Mouse (Mus musculus) hematopoietic stem cell, adult 5-6 weeks (primary cell): ENCODE measurements around the gene Trnp1. TPM values are rescaled to one million over a fixed set of nuclear protein-coding genes. Genes with fewer than 3 reads are reported as not detected.
A peak's percentile ranks its signal among the peaks of the same experiment; 100 is the strongest.

Experiments used
- ATAC-seq, 2 experiments: fragments of 125-278 bp in 1 of 2; replicated peaks in 1 of 2; 2 replicates each; pipeline ENCODE4 v1.8.0; 2016 to 2017; ENCODE audit warnings: inconsistent platforms in 2 of 2, mild to moderate bottlenecking in 2 of 2, moderate number of reproducible peaks in 2 of 2, low read depth in 1 of 2, moderate TSS enrichment in 1 of 2; ENCODE audit not compliant: low FRiP score in 2 of 2, poor library complexity in 2 of 2, severe bottlenecking in 2 of 2, insufficient read depth in 1 of 2, low TSS enrichment in 1 of 2
- total RNA-seq: library from RNA; stranded (forward); fragments of 172-1452, 232-1000 nt; gene quantifications from 2 replicates; pipeline ENCODE4 v1.2.3, GENCODE M21; 2017

Trnp1 gene
- total RNA-seq, 1 experiment from 2014 or later: not detected

DNA sequence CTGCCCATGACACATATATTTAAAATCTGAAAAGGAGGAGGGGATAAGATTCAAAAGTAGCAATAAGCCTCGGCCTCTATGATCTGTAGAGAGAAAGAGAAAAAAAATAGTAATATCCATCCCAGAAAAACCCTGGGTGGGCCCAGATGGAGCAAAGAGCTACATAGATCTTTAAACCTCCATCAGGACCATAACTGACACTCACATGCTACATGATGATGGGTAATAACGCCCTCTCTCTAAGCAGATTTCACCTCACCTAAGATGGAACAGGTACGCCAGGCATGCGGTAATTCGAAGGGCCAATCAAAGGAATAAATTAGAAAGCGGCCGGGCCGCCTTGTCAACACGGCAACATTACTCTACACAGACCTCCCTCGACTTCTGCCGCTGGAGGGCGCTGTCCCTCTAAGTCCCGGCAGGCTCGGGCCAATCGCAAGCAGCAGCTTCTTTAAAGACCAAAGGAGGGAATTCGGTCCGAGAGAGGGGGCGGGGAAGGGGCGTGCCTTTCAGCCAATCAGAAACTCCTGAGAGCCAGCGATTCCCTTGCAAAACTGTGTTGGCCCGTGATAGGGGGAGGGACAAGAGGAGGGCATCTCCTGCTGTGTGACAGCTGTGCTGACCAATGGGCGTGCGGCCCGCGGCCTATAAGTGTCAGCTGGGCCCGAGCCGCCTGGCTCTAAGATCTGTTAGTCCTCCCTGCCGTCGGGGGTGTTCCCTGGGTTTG lies 18.7 kb downstream of the Trnp1 start, which contains the start of gene Tent5b:
Gene Tent5b (plus strand): TSS at position 675 of the 727 bp plus-strand sequence.
- ATAC-seq: peak; percentile 95

GRCm38 (mm10) chr4:133473833-133474232 lies 24.5 kb downstream of the Trnp1 start:
- no peak for ATAC-seq

- ATAC-seq: no peak
These were observed 27.1 kb downstream of the Trnp1 start for GRCm38 (mm10) chr4:133471135-133471821.

GRCm38 (mm10) chr4:133469122-133469521 lies 29.2 kb downstream of the Trnp1 start:
- ATAC-seq: no peak

DNA sequence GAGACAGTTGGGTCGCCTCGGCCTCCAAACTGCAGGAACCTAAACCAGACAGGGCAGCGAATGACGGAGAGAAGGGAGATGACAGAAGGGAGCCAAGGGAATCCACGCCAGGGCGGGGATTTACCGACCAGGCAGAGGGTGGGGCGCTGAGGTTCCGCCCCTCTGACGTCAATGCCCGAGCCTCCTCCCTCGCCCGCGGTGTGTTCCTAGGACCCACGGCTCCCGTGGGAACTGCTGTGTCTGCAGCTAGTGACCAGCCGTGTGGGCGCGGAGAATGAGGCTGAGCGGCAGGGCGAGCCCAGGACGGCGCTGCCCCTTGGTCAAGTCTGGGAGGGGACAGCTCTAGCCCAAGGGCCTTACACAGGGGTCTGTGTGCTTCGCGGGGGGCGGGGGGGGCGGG lies 30.3 kb downstream of the Trnp1 start:
- peak; percentile 67 to 91 for ATAC-seq

- ATAC-seq: 0 out of 4 replicates have a peak, but pooled peaks of 1 of the 2 experiments have one; percentile 25
These were observed 35.2 kb downstream of the Trnp1 start for GRCm38 (mm10) chr4:133463184-133463583.

- no peak for ATAC-seq
These were observed 37.0 kb downstream of the Trnp1 start for GRCm38 (mm10) chr4:133461362-133461761.

GRCm38 (mm10) chr4:133460796-133461325 lies 37.5 kb downstream of the Trnp1 start:
- ATAC-seq: no peak

GRCm38 (mm10) chr4:133460006-133460405 lies 38.3 kb downstream of the Trnp1 start:
- ATAC-seq: no peak

GRCm38 (mm10) chr4:133458044-133458443 lies 40.3 kb downstream of the Trnp1 start:
- ATAC-seq: peak; percentile 52 to 88

- no peak for ATAC-seq
These were observed 45.9 kb downstream of the Trnp1 start for GRCm38 (mm10) chr4:133452433-133452832.

- peak; percentile 69 to 72 for ATAC-seq
These were observed 46.8 kb downstream of the Trnp1 start for GRCm38 (mm10) chr4:133451536-133451935.

DNA sequence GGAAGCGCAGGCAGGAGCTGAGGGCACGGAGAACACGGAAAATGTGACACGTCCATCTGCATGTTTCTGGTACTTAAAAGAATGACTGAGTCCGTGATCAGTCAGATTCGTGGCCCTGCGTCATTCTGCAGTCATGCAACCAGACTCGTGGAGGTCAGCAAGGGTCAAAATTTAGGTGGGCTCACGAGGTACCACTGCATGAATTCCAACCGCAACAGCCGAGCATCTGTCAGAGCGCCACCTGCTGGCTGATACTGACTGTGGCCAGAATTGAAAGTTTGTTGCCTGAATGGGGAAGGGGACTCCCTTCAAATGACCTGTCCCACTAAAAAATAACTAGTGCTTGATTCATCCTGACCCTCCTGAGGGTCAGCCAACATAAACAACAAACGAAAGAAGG lies 48.6 kb downstream of the Trnp1 start:
- ATAC-seq: peak in 1 of 2 experiments; percentile 47; a peak in 1 of 4 replicates

- ATAC-seq: no peak
These were observed 49.5 kb downstream of the Trnp1 start for GRCm38 (mm10) chr4:133448708-133449388.

GRCm38 (mm10) chr4:133447967-133448366 lies 50.4 kb downstream of the Trnp1 start:
- no peak for ATAC-seq

GRCm38 (mm10) chr4:133447366-133447765 lies 51.0 kb downstream of the Trnp1 start:
- ATAC-seq: no peak

DNA sequence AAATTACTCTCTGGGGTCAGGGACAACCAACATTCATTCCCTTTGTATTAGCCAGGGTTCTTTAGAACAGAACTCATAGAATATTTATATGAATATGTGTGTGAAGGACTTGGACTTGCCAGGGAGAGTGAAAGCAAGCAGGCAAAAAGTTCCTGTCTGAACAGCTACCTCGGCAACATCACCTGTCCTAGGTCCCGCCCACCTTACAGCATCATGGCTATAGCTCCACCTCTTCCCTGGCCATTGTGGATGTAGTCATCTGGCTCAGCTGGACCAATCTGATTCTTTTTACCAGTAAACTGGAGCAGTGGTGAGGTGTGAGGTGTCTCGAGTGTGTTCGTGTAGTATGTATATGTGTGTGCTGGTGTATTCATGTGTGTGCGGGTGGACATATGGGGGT lies 52.6 kb downstream of the Trnp1 start:
- no peak for ATAC-seq

- no peak for ATAC-seq
These were observed 55.3 kb downstream of the Trnp1 start for GRCm38 (mm10) chr4:133443085-133443484.
